Mouse (Mus musculus): ENCODE results near the gene Madd. TPM values are rescaled to one million over a fixed set of nuclear protein-coding genes. Genes with fewer than 3 reads are reported as not detected.

Gene Madd
- polyA plus RNA-seq, 1 experiment, result 82.1 TPM

DNA sequence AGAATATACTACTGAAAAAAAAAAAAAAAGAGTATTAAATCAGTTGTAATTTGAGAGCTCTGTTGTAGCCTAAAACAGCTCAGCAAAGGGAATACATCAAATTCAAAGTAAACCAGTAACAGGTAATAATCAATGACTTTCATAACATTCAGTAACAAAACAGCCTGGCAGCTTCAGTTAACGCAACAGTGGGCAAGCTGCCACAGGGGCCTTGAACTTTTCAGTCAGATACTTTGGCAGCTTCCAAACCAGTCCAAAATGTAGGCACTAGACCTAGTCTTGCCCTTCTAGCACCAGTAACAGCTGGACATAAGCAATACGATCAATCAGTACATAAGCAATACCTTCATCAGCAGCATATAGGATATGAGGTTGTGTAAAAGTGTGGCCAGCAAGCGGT, 29.5 kb downstream of the Madd start:
- Histone ChIP-seq H3K4me3 (ENCODE audit: insufficient read depth, low read length) (no peak overlapping the region), H3K4me1 (ENCODE audit: control insufficient read depth, insufficient read depth, low read length) (no peaks in the 10 kb centered on the region), H3K27ac (ENCODE audit: insufficient read depth, low read depth, low read length) (no peak overlapping the region)
- TF ChIP-seq POLR2A (IDR thresholded peaks at IDR 0.05; ENCODE audit: borderline replicate concordance, low read depth, low read length) (no peak), CTCF (IDR thresholded peaks at IDR 0.05; ENCODE audit: low read depth, low read length) (no peak)

- TF ChIP-seq CTCF (IDR thresholded peaks at IDR 0.05; ENCODE audit: low read depth, low read length), result no peak
- no peak for TF ChIP-seq POLR2A (IDR thresholded peaks at IDR 0.05; ENCODE audit: borderline replicate concordance, low read depth, low read length)
- no peak overlapping the region for H3K27ac ChIP-seq (ENCODE audit: insufficient read depth, low read depth, low read length)
Measured at GRCm38 (mm10) chr2:91152885-91153377, 30.7 kb downstream of the Madd start.

DNA sequence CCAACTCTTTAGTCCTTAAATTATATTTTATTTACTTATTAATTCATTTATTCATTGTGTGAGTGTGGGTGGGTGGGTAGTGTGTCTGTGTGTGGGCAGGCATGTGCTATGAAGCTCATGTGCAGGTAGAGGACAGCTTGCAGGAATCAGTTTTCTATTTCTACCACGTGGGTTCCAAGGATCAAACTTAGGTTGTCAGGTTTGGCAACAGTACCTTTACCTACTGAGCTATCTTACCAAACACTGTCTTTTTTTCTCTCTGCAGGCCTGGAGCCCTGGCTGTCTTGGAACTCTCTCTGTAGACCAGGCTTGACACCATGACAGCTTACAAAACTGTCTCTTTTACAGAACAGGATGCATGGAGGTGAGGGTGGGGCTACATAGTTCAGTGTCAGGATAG, 32.3 kb downstream of the Madd start:
- TF ChIP-seq CTCF (IDR thresholded peaks at IDR 0.05; ENCODE audit: low read depth, low read length) (no peak), POLR2A (IDR thresholded peaks at IDR 0.05; ENCODE audit: borderline replicate concordance, low read depth, low read length) (no peak)
- H3K4me1 ChIP-seq (ENCODE audit: control insufficient read depth, insufficient read depth, low read length), result no peaks in the 10 kb centered on the region
- no peak overlapping the region for H3K27ac ChIP-seq (ENCODE audit: insufficient read depth, low read depth, low read length)
- no peak overlapping the region for H3K4me3 ChIP-seq (ENCODE audit: insufficient read depth, low read length)

More at GRCm38 (mm10) chr2:91152885-91153377, 30.7 kb downstream of the Madd start:
- Histone ChIP-seq H3K4me3 (ENCODE audit: insufficient read depth, low read length) (no peak overlapping the region), H3K4me1 (ENCODE audit: control insufficient read depth, insufficient read depth, low read length) (no peaks in the 10 kb centered on the region)

GRCm38 (mm10) chr2:91148101-91148500, 35.5 kb downstream of the Madd start:
- no peak for TF ChIP-seq CTCF (IDR thresholded peaks at IDR 0.05; ENCODE audit: low read depth, low read length)
- TF ChIP-seq POLR2A (IDR thresholded peaks at IDR 0.05; ENCODE audit: borderline replicate concordance, low read depth, low read length), result no peak
- Histone ChIP-seq H3K4me1 (ENCODE audit: control insufficient read depth, insufficient read depth, low read length) (no peaks in the 10 kb centered on the region), H3K4me3 (ENCODE audit: insufficient read depth, low read length) (no peak overlapping the region), H3K27ac (ENCODE audit: insufficient read depth, low read depth, low read length) (no peak overlapping the region)

DNA sequence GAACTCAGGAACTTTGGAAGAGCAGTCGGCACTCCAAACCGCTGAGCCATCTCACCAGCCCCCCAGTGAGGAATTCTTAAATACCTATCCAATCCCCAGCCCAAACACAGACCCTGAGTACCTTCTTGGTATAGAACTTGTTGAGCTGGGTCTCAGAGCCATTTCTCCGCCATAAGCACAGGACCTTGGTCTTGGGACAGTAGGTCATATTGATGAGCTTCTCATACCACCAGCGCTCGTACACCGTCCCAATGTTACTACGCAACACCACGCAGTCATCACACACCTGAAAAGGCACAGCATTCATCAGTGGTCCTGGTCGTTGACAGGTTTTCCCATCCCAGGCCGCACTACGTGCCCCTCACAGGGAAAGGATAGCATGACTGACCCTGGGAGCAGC, 40.2 kb downstream of the Madd start:
- no peak overlapping the region for H3K27ac ChIP-seq (ENCODE audit: insufficient read depth, low read depth, low read length)
- TF ChIP-seq POLR2A (IDR thresholded peaks at IDR 0.05; ENCODE audit: borderline replicate concordance, low read depth, low read length), result no peak
- no peak for TF ChIP-seq CTCF (IDR thresholded peaks at IDR 0.05; ENCODE audit: low read depth, low read length)
- no peak overlapping the region for H3K4me3 ChIP-seq (ENCODE audit: insufficient read depth, low read length)
- H3K4me1 ChIP-seq (ENCODE audit: control insufficient read depth, insufficient read depth, low read length), result no peaks in the 10 kb centered on the region

DNA sequence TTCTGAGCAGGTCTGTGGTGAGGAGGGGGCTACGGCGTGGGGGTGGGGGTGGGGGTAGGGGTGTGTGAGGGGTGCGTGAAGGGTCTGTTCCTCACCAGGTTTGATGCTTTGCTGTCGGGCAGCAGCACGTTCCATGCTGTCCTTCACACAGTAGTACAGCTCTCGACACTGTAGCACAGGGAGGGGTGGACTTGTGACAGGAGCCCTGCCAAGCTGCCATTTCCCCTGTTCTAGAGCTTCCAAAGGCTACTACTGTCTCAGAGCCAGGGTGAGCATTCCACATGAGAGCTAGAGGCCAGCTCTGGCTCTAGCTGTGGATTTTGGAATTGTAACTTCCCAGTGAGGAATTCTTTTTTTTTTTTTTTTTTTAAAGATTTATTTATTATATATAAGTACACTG, 40.7 kb downstream of the Madd start:
- Histone ChIP-seq H3K27ac (ENCODE audit: insufficient read depth, low read depth, low read length) (no peak overlapping the region), H3K4me1 (ENCODE audit: control insufficient read depth, insufficient read depth, low read length) (no peaks in the 10 kb centered on the region), H3K4me3 (ENCODE audit: insufficient read depth, low read length) (no peak overlapping the region)
- TF ChIP-seq CTCF (IDR thresholded peaks at IDR 0.05; ENCODE audit: low read depth, low read length) (no peak), POLR2A (IDR thresholded peaks at IDR 0.05; ENCODE audit: borderline replicate concordance, low read depth, low read length) (no peak)

DNA sequence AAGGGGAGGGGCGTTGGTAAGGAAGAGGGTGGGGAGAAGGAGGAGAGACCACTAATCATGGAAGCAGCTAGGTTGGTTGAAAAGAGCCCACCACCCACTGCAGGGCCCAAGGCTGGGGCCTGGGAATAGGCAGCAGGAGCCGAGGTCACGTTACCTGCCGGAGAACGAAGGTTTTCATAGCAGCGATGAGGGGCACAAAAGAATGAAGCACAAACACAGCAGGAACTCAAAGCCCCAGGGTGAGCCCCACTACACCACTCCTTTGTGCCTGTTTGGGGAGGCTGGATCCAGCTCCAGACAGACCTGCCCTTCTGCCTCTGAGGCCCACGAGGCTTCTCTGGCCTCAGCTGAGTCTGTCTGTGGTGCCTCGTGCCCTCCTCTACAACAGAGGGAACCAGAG, 43.9 kb downstream of the Madd start:
- Histone ChIP-seq H3K4me3 (ENCODE audit: insufficient read depth, low read length) (no peak overlapping the region), H3K4me1 (ENCODE audit: control insufficient read depth, insufficient read depth, low read length) (peaks cover 11% of the 10 kb centered on the region), H3K27ac (ENCODE audit: insufficient read depth, low read depth, low read length) (no peak overlapping the region)
- TF ChIP-seq POLR2A (IDR thresholded peaks at IDR 0.05; ENCODE audit: borderline replicate concordance, low read depth, low read length), result no peak
- no peak for TF ChIP-seq CTCF (IDR thresholded peaks at IDR 0.05; ENCODE audit: low read depth, low read length)

DNA sequence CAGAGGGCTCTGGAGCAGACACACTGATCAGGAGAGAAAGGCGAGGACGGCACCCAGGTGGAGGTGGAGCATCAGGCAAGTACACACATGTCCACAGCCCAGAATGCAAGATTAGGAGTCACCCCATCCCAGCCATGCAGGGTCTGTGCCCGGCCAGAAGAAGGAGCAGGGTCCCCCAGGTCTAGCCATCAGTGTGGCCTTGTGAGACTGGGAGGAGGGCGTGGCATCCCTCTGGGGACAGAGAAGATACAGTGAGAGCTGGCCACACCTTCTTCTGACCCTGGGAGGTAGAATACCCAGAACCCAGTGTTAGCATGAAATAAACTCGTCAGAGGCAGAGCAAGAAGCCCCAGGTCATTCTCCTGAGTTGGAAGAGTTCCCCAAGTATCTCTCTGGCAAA, 44.3 kb downstream of the Madd start:
- TF ChIP-seq POLR2A (IDR thresholded peaks at IDR 0.05; ENCODE audit: borderline replicate concordance, low read depth, low read length) (no peak), CTCF (IDR thresholded peaks at IDR 0.05; ENCODE audit: low read depth, low read length) (no peak)
- Histone ChIP-seq H3K27ac (ENCODE audit: insufficient read depth, low read depth, low read length) (no peak overlapping the region), H3K4me3 (ENCODE audit: insufficient read depth, low read length) (no peak overlapping the region)

DNA sequence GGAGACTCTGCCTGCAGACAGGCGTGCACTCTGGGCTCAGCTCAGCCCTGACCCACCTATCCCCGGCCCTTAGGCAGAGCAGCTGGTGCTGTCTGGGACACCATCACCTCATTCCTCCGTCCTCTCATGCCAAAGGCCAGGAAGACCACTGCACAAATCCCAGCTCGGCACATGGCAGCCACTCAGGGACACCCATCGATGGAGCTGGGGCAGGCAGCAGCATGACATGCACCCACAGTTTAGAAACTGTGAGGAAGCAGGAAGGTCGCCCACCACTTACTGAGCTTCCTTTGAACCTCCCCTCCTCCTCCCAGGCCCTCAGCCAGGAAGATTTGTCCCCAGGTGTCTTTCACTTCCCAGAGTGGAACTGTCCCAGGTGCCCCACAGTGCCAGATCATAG, 46.2 kb downstream of the Madd start:
- TF ChIP-seq POLR2A (IDR thresholded peaks at IDR 0.05; ENCODE audit: borderline replicate concordance, low read depth, low read length) (no peak), CTCF (IDR thresholded peaks at IDR 0.05; ENCODE audit: low read depth, low read length) (no peak)
- H3K4me3 ChIP-seq (ENCODE audit: insufficient read depth, low read length), result no peak overlapping the region
- peaks cover 14% of the 10 kb centered on the region for H3K4me1 ChIP-seq (ENCODE audit: control insufficient read depth, insufficient read depth, low read length)
- no peak overlapping the region for H3K27ac ChIP-seq (ENCODE audit: insufficient read depth, low read depth, low read length)

More for the DNA sequence above, 44.3 kb downstream of the Madd start:
- peaks cover 11% of the 10 kb centered on the region for H3K4me1 ChIP-seq (ENCODE audit: control insufficient read depth, insufficient read depth, low read length)

- no peak overlapping the region for H3K4me3 ChIP-seq (ENCODE audit: insufficient read depth, low read length)
- no peak overlapping the region for H3K27ac ChIP-seq (ENCODE audit: insufficient read depth, low read depth, low read length)
- TF ChIP-seq POLR2A (IDR thresholded peaks at IDR 0.05; ENCODE audit: borderline replicate concordance, low read depth, low read length) (no peak), CTCF (IDR thresholded peaks at IDR 0.05; ENCODE audit: low read depth, low read length) (no peak)
- peaks cover 20% of the 10 kb centered on the region for H3K4me1 ChIP-seq (ENCODE audit: control insufficient read depth, insufficient read depth, low read length)
Measured at GRCm38 (mm10) chr2:91136513-91137412, 46.9 kb downstream of the Madd start.

Data from bone marrow macrophage, adult 2 months (primary cell).